Mouse (Mus musculus): ENCODE measurements at regions not wholly inside any gene's neighbourhood (a gene's known extent, or its start where the extent isn't known, plus 50 kb on each side); places are given as distances from the start of the nearest gene placed in this dataset.

GRCm38 (mm10) chr11:64671898-64672297 lies 235.4 kb upstream of the F930015N05Rik start:
- TF ChIP-seq CTCF (IDR thresholded peaks at IDR 0.05; ENCODE audit: low read depth, low read length) (no peak), POLR2A (IDR thresholded peaks at IDR 0.05; ENCODE audit: extremely low read depth, insufficient read depth, low read length) (no peak)
